Mouse (Mus musculus): ENCODE results near the gene Adcy7. TPM values are rescaled to one million over a fixed set of nuclear protein-coding genes. Genes with fewer than 3 reads are reported as not detected.

Gene Adcy7
- 29.4 and 33.0 TPM in 2 replicates for polyA plus RNA-seq (2012; rRNA removed)

GRCm38 (mm10) chr8:88272231-88273050, at the start of gene Adcy7:
Adcy7 (plus strand) TSS chr8:88272403.

DNA sequence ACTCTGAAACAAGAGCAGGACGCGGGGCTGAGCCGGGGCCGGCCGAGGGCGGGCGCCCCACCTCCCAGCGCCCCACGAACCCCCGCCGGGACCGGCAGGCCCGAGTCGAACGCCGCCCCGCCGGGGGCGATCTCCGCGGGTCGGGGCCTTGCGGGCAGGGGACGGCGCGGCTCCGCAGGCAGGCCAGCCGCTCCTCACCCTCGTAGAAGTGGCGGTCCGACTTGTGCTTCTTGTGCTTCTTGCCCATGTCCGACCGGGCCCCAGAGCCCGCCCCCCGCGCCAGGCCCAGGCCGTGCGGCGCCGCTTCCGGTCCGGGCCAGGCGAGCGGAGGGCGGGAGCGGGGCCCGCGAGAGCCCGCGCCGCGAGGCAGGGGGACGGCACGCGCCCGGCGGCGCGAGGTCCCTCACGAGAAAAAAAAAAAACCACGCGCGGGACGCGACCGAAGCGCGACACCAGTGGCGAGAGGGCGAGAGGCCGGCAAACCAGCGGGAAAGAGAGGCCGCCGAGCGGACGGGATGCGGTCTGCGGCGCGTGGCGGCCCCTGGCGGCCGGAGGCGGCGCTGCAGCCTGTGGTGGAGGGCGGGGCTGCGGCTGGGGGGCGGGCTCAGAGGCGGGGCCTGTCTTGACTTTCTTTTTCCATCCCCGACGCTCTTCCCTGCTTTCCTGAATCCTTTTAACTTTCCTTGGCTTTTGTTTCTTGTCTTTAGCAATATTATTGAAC, 89.7 kb downstream of the Adcy7 start, which contains the start of gene Brd7:
Gene Brd7, minus strand, starts transcription at position 487 of the 721 bp plus-strand sequence.

Other genes starting within 250 kb of the Adcy7 start
- 6.4 and 7.7 TPM in 2 replicates for gene Cnep1r1, start 153.6 kb upstream of the Adcy7 start, polyA plus RNA-seq (2012; rRNA removed)
- gene Heatr3, start 134.5 kb upstream of the Adcy7 start, polyA plus RNA-seq (2012; rRNA removed) = 18.7 and 19.5 TPM in 2 replicates
- 16.9 and 18.1 TPM in 2 replicates for gene Tent4b, start 73.2 kb upstream of the Adcy7 start, polyA plus RNA-seq (2012; rRNA removed)
- 20.0 and 21.4 TPM in 2 replicates for gene Brd7, start 89.8 kb downstream of the Adcy7 start, polyA plus RNA-seq (2012; rRNA removed)
- gene Nkd1, start 249.0 kb downstream of the Adcy7 start, polyA plus RNA-seq (2012; rRNA removed) = 54.2 and 73.2 TPM in 2 replicates

Measured in ovary, adult 2 months (tissue).